Mouse (Mus musculus) forebrain, postnatal 0 days (tissue): ENCODE data around the gene Lhfpl2. TPM values are rescaled to one million over a fixed set of nuclear protein-coding genes. Genes with fewer than 3 reads are reported as not detected.

ENCODE experiments used
- ATAC-seq: fragments of 200-750 bp; cut with Nextera tagmentation; 2 replicates; pipeline ENCODE4 v1.8.0; 2017; ENCODE audit warnings: mild to moderate bottlenecking, moderate library complexity
- DNase-seq: peaks from one replicate; pipeline ENCODE4 v3.0.0-alpha.2; 2015
- H3K27ac ChIP-seq: fragments of 300-500 bp; sonication (generic); 2 replicates; pipeline ENCODE4 v1.5.1; 2014; ENCODE audit warnings: low read depth, mild to moderate bottlenecking, antibody characterized with exemption, low read length, moderate library complexity, mixed read lengths
- H3K27me3 ChIP-seq: fragments of 300-500 bp; sonication (generic); 2 replicates; pipeline ENCODE4 v1.6.1; 2014; ENCODE audit warnings: mild to moderate bottlenecking, low read length, mixed read lengths; ENCODE audit not compliant: insufficient read depth
- H3K36me3 ChIP-seq: fragments of 300-500 bp; sonication (generic); 2 replicates; pipeline ENCODE4 v1.6.1; 2014; ENCODE audit warnings: mild to moderate bottlenecking, moderate library complexity; ENCODE audit not compliant: insufficient read depth
- H3K4me1 ChIP-seq: fragments of 300-500 bp; sonication (generic); 2 replicates; pipeline ENCODE4 v1.6.1; 2014; ENCODE audit warnings: antibody characterized with exemption; ENCODE audit not compliant: insufficient read depth
- H3K4me2 ChIP-seq: fragments of 300-500 bp; sonication (generic); 2 replicates; pipeline ENCODE4 v1.6.1; 2014; ENCODE audit warnings: low read depth, mild to moderate bottlenecking, moderate library complexity
- H3K4me3 ChIP-seq: fragments of 300-500 bp; sonication (generic); 2 replicates; pipeline ENCODE4 v1.5.1; 2014; ENCODE audit warnings: low read depth, low read length, mixed read lengths
- H3K9ac ChIP-seq: fragments of 300-500 bp; sonication (generic); 2 replicates; pipeline ENCODE4 v1.6.1; 2014; ENCODE audit warnings: mild to moderate bottlenecking
- H3K9me3 ChIP-seq: fragments of 300-500 bp; sonication (generic); 2 replicates; pipeline ENCODE4 v1.6.1; 2016; ENCODE audit warnings: low read length
- CTCF ChIP-seq: sonication (generic); IDR thresholded peaks from 2 replicates; pipeline ENCODE4 v1.5.1; 2016; ENCODE audit warnings: antibody characterized with exemption, control low read depth, low read depth
- WGBS: fragments of 180-500 bp; shearing (Covaris S2); extraction: QIAGEN DNeasy Blood & Tissue Kit; methylation state at CpG from one replicate; pipeline ENCODE4 v1.1.7; 2014; 5-methylcytosine and 5-hydroxymethylcytosine counted together
- polyA plus RNA-seq: library from polyadenylated mRNA; unstranded; fragments of >200 nt; fragmentation: Nextera tagmentation; extraction: Ambion mirVana; gene quantifications from 2 replicates; pipeline ENCODE4 v1.2.1, GENCODE M21; 2015
- total RNA-seq: library from RNA; depleted of rRNA; stranded (reverse); fragments of >200 nt; gene quantifications from 2 replicates; pipeline ENCODE4 v1.2.3, GENCODE M21; 2014

Gene Lhfpl2
- total and polyA plus RNA-seq, 2 experiments from 2014 or later, result 13.3 to 23.6 TPM

DNA sequence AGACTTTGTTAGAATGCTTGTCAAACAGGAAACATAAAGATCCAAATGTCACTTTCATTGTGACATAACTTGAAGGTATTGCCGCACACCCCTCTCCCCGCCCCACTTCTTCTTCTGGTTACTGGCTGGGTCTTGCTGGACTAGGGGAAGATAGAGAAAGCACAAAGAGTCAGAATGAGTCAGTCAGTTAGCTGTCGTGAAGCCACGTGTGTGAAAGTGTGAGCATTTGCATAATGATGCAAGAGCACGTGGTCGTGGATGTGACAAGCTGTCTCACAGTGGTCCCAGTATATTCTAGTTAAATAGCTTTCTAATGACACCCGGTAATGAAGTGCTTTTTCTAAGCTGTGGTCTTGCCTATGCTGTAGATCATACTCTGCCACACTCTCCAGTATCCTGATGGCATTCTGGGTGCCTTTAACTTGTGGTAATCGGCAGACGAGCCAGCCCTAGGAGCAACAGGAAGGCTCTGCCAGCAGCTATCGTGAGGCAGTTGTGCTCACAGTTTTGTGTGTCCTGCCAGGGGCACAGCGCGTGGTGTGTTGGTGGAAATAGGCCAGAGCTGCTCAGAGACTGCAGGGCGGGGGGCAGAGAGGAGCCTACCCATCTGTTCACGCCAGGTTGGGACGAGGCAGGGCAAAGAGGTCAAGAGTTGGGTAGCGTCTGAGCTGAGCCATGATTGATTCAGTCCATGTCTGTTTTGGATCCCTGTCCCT, 40.9 kb downstream of the Lhfpl2 start:
- no peak overlapping the region for H3K4me3 ChIP-seq
- no peaks in the 10 kb centered on the region for H3K36me3 ChIP-seq
- 48% methylated on average over 16 of the region's 16 CpGs for WGBS
- DNase-seq, result peak; percentile 56
- no peak for TF ChIP-seq CTCF
- peaks cover 3% of the 10 kb centered on the region; the same call in 1 of the 2 replicates for H3K4me1 ChIP-seq
- H3K27ac ChIP-seq, result no peak overlapping the region
- no peak overlapping the region for H3K9ac ChIP-seq
- 0 out of 2 replicates have a peak overlapping the region, but pooled peaks have one; percentile 5 for H3K4me2 ChIP-seq
- no peaks in the 10 kb centered on the region for H3K27me3 ChIP-seq
- H3K9me3 ChIP-seq, result no peaks in the 10 kb centered on the region
- ATAC-seq, result peak; percentile 85

GRCm38 (mm10) chr13:94099087-94099486, 41.5 kb downstream of the Lhfpl2 start:
- 95% methylated on average over 10 of the region's 10 CpGs for WGBS
- no peak for DNase-seq
- no peak overlapping the region for H3K9ac ChIP-seq

DNA sequence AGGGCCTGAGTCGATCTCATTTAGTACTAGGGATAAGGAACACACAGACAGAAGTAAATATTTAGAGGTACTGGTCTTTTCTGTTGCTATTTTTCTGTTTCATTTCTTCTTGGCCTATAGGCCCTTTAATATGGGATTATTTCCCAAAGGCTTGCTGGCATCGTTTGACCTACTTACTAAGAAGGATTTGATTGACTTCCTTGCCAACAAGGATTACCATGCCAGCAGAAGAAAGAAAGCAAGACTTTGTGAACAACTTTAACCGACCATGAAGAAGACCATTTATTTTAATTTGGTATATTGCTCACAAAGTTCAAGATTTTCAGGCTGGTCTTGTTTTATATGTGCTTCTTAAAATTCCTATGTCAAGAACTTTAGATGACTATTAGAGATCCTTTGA, 42.8 kb downstream of the Lhfpl2 start:
- no peaks in the 10 kb centered on the region for H3K36me3 ChIP-seq
- H3K9ac ChIP-seq, result no peak overlapping the region
- ATAC-seq (no peak), DNase-seq (no peak)
- no peak overlapping the region for H3K4me2 ChIP-seq
- peaks cover 3% of the 10 kb centered on the region; the same call in 1 of the 2 replicates for H3K4me1 ChIP-seq
- TF ChIP-seq CTCF, result no peak
- no peaks in the 10 kb centered on the region for H3K9me3 ChIP-seq
- H3K27ac ChIP-seq, result no peak overlapping the region
- 59% methylated on average over 3 of the region's 3 CpGs for WGBS
- no peak overlapping the region for H3K4me3 ChIP-seq
- no peaks in the 10 kb centered on the region for H3K27me3 ChIP-seq

More at GRCm38 (mm10) chr13:94099087-94099486, 41.5 kb downstream of the Lhfpl2 start:
- Histone ChIP-seq H3K27ac (no peak overlapping the region), H3K9me3 (no peaks in the 10 kb centered on the region), H3K27me3 (no peaks in the 10 kb centered on the region), H3K4me3 (no peak overlapping the region), H3K4me2 (no peak overlapping the region), H3K36me3 (no peaks in the 10 kb centered on the region), H3K4me1 (peaks cover 3% of the 10 kb centered on the region; the same call in 1 of the 2 replicates)
- no peak for ATAC-seq
- no peak for TF ChIP-seq CTCF

GRCm38 (mm10) chr13:94101020-94101571, 43.5 kb downstream of the Lhfpl2 start:
- Histone ChIP-seq H3K9ac (no peak overlapping the region), H3K36me3 (no peaks in the 10 kb centered on the region), H3K4me3 (no peak overlapping the region), H3K4me1 (peaks cover 3% of the 10 kb centered on the region; the same call in 1 of the 2 replicates), H3K4me2 (no peak overlapping the region), H3K27ac (no peak overlapping the region), H3K9me3 (no peaks in the 10 kb centered on the region), H3K27me3 (no peaks in the 10 kb centered on the region)
- no peak for DNase-seq
- WGBS, result 85% methylated on average over 10 of the region's 10 CpGs
- no peak for ATAC-seq
- TF ChIP-seq CTCF, result no peak

- Histone ChIP-seq H3K4me2 (no peak overlapping the region), H3K4me3 (no peak overlapping the region), H3K9me3 (no peaks in the 10 kb centered on the region), H3K27me3 (no peaks in the 10 kb centered on the region), H3K9ac (no peak overlapping the region), H3K36me3 (no peaks in the 10 kb centered on the region), H3K27ac (no peak overlapping the region), H3K4me1 (no peaks in the 10 kb centered on the region)
- no peak for TF ChIP-seq CTCF
- ATAC-seq (no peak), DNase-seq (peak; percentile 29)
- 76% methylated on average over 8 of the region's 8 CpGs for WGBS
These were observed 47.4 kb downstream of the Lhfpl2 start for GRCm38 (mm10) chr13:94104866-94105475.

GRCm38 (mm10) chr13:94106431-94106830, 48.8 kb downstream of the Lhfpl2 start:
- Histone ChIP-seq H3K36me3 (no peaks in the 10 kb centered on the region), H3K27me3 (no peaks in the 10 kb centered on the region), H3K27ac (no peak overlapping the region), H3K4me3 (no peak overlapping the region), H3K9ac (no peak overlapping the region), H3K4me1 (no peaks in the 10 kb centered on the region), H3K4me2 (no peak overlapping the region), H3K9me3 (no peaks in the 10 kb centered on the region)
- no peak for ATAC-seq
- no peak for DNase-seq
- no peak for TF ChIP-seq CTCF
- 86% methylated on average over 8 of the region's 8 CpGs for WGBS

- Histone ChIP-seq H3K4me1 (no peaks in the 10 kb centered on the region), H3K9ac (no peak overlapping the region), H3K4me3 (no peak overlapping the region), H3K4me2 (no peak overlapping the region), H3K27ac (no peak overlapping the region), H3K27me3 (no peaks in the 10 kb centered on the region), H3K36me3 (no peaks in the 10 kb centered on the region), H3K9me3 (no peaks in the 10 kb centered on the region)
- ATAC-seq (no peak), DNase-seq (no peak)
- 94% methylated on average over 7 of the region's 7 CpGs for WGBS
- no peak for TF ChIP-seq CTCF
These were observed 49.4 kb downstream of the Lhfpl2 start for GRCm38 (mm10) chr13:94106983-94107382.
